Mouse (Mus musculus): ENCODE results near the gene Ldhal6b. TPM values are rescaled to one million over a fixed set of nuclear protein-coding genes. Genes with fewer than 3 reads are reported as not detected.

Gene Ldhal6b
- polyA plus RNA-seq, 1 experiment, result 0.75 TPM

DNA sequence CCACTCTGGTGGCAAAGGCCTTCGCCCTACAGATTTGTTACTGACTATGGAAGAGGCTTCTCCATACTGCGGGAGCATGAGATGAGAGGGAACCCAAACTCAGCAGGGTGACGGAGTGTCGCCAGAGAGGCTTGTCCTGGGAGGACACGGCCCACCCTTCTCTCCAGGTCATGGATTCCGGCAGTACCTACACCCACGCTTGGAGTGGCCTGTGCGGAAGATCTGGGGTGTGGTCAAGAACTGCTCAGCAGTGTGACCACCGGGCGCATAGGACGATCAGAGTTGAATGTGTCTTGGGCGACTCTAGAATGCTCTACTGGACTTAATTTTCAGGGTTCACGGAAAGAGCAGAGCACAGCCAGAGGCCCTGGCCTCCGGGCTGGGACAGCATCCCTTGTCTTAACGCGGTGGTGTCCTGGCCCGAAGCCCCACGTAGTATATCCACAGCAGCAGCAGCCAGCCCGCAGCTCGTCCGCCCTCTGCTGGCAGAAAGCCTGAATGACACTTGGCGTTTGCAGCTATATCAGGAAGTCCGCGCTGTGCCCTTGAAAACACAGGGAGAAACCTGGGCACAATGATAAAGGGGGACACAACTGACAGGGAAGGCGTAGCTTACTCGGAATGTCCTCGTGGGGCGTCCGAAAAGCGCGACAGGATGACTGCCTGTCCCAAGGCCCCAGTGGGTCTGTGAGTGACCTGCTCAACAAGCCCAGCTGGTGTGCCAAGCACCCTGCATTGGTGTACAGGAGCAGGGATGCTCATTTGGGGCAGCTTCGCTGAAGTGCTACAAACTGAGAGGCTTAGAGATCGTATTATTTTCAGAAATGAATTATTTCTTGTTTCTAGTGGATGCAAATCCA, 21.2 kb downstream of the Ldhal6b start:
- peak; percentile 86 to 91 for DNase-seq
- Histone ChIP-seq H3K4me1 (ENCODE audit: control insufficient read depth, insufficient read depth, low read length) (peaks cover 6% of the 10 kb centered on the region), H3K27me3 (ENCODE audit: control insufficient read depth, insufficient read depth, low read length) (no peaks in the 10 kb centered on the region), H3K27ac (ENCODE audit: insufficient read depth, low read length) (no peak overlapping the region), H3K4me3 (replicated peaks; ENCODE audit: insufficient read depth, low read depth, low read length) (no peak overlapping the region)
- 18% methylated on average over 33 of the region's 33 CpGs for WGBS
- TF ChIP-seq POLR2A (IDR thresholded peaks at IDR 0.05; ENCODE audit: borderline replicate concordance, insufficient read depth, low read length) (no peak), CTCF (IDR thresholded peaks at IDR 0.05; ENCODE audit: borderline replicate concordance, insufficient read depth, low read depth, low read length) (peak; percentile 98)

DNA sequence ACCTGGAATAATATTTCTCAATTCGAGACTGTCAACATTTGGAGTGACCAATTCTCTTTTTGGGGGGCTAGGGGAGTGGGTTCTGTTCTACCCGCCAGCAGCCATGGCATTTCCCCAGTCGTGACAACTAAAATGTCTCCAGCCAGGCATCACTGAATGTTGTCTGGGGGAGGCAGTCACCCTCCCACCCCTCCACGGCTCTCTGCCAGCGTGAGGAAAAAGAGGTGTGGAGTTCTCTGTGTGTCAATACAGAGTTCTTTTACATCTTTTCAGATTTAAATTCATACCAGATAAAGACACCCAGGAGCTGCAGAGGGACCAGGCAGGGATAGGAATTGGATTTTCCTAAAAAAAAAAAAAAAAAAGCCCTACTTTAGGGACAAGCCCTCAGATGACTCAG, 22.4 kb downstream of the Ldhal6b start:
- TF ChIP-seq POLR2A (IDR thresholded peaks at IDR 0.05; ENCODE audit: borderline replicate concordance, insufficient read depth, low read length) (no peak), CTCF (IDR thresholded peaks at IDR 0.05; ENCODE audit: borderline replicate concordance, insufficient read depth, low read depth, low read length) (no peak)
- no peak overlapping the region for H3K27ac ChIP-seq (ENCODE audit: insufficient read depth, low read length)
- H3K27me3 ChIP-seq (ENCODE audit: control insufficient read depth, insufficient read depth, low read length), result no peaks in the 10 kb centered on the region
- WGBS, result 90% methylated on average over 5 of the region's 5 CpGs
- peaks cover 6% of the 10 kb centered on the region for H3K4me1 ChIP-seq (ENCODE audit: control insufficient read depth, insufficient read depth, low read length)
- no peak for DNase-seq
- no peak overlapping the region for H3K4me3 ChIP-seq (replicated peaks; ENCODE audit: insufficient read depth, low read depth, low read length)

DNA sequence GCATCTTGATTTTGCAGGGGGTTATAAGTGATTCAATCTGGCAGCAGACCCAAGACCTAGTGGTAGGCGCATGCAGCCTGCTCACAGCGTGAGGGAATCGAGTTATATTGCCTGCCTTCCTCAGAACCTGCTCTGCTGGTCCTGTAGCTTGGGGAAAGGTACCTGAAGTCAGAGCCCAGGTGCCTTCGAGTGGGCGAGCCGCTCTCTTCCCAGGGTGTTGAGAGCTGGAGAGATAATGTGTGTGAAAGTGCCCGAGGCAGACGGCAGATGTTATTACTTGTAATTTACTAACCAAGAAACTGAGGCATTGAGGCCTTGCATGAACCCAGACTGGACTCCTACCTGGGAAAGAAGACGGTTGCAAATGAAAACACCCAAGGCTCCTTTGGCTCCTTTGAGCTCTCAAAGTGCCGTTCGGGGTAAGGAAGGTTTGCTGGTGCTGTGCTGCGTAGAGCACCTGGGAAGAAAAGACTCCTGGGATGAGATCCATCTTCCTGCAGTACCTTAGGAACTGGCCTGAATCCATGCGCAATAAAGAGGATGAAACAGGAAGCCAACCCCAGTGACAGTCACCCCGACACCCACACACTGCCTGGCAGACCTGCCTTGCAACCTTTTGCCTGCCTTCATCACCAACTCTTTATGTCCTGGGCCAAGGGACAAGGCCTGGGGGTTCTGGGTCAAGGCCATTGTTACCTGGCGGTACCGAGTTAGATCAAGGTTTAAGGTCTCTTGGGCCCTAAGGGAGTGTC, 22.9 kb downstream of the Ldhal6b start:
- no peaks in the 10 kb centered on the region for H3K27me3 ChIP-seq (ENCODE audit: control insufficient read depth, insufficient read depth, low read length)
- 94% methylated on average over 16 of the region's 16 CpGs for WGBS

DNA sequence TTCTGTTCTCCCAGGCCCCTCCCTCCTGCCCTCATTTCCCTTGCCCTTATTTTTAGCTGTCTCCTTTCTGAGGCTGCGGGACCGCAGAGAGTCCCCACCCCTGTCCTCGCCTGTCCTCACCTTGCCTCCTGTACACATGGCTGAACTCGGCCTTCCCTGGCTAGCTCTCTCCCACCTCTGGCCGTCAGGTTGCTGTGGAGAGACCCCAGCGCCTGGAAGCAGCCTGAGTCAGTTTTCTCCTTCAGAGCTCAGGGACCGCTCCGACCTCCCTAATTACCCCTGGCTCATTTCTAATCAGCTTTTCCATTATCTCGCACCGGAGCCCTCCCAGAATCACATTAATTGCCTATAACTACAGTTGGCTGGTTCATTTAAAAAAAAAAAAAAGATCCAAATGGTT, 27.9 kb downstream of the Ldhal6b start:
- Histone ChIP-seq H3K27me3 (ENCODE audit: control insufficient read depth, insufficient read depth, low read length) (no peaks in the 10 kb centered on the region), H3K4me3 (replicated peaks; ENCODE audit: insufficient read depth, low read depth, low read length) (no peak overlapping the region), H3K4me1 (ENCODE audit: control insufficient read depth, insufficient read depth, low read length) (peaks cover 14% of the 10 kb centered on the region), H3K27ac (ENCODE audit: insufficient read depth, low read length) (no peak overlapping the region)
- DNase-seq, result no peak
- TF ChIP-seq POLR2A (IDR thresholded peaks at IDR 0.05; ENCODE audit: borderline replicate concordance, insufficient read depth, low read length), result no peak
- TF ChIP-seq CTCF (IDR thresholded peaks at IDR 0.05; ENCODE audit: borderline replicate concordance, insufficient read depth, low read depth, low read length), result no peak
- 87% methylated on average over 10 of the region's 10 CpGs for WGBS

More for the DNA sequence above, 22.9 kb downstream of the Ldhal6b start:
- TF ChIP-seq CTCF (IDR thresholded peaks at IDR 0.05; ENCODE audit: borderline replicate concordance, insufficient read depth, low read depth, low read length) (no peak), POLR2A (IDR thresholded peaks at IDR 0.05; ENCODE audit: borderline replicate concordance, insufficient read depth, low read length) (no peak)
- Histone ChIP-seq H3K4me3 (replicated peaks; ENCODE audit: insufficient read depth, low read depth, low read length) (no peak overlapping the region), H3K4me1 (ENCODE audit: control insufficient read depth, insufficient read depth, low read length) (peaks cover 6% of the 10 kb centered on the region), H3K27ac (ENCODE audit: insufficient read depth, low read length) (no peak overlapping the region)
- no peak for DNase-seq

DNA sequence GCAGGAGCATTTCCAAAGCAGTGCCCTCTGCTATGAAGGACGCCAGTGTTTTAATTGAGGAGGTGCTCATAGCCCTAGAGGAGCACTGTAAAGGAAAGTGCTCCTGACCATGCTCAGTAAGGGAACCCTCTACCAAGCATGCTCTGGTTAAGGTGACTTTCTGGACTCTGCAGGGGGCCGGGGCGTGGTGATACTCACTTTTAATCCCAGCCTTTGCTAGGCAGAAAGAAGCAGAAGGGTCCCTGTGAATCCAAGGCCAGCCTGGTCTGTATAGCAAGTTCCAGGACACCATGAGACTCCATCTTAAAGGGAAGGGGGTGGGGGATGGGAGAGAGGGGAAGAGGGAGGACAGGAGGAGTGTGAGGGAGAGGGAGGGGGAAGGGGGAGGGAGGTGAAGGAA, 30.2 kb downstream of the Ldhal6b start:
- Histone ChIP-seq H3K27me3 (ENCODE audit: control insufficient read depth, insufficient read depth, low read length) (no peaks in the 10 kb centered on the region), H3K4me1 (ENCODE audit: control insufficient read depth, insufficient read depth, low read length) (peaks cover 14% of the 10 kb centered on the region), H3K27ac (ENCODE audit: insufficient read depth, low read length) (no peak overlapping the region), H3K4me3 (replicated peaks; ENCODE audit: insufficient read depth, low read depth, low read length) (no peak overlapping the region)
- 90% methylated on average over 3 of the region's 3 CpGs for WGBS
- no peak for DNase-seq
- no peak for TF ChIP-seq CTCF (IDR thresholded peaks at IDR 0.05; ENCODE audit: borderline replicate concordance, insufficient read depth, low read depth, low read length)
- no peak for TF ChIP-seq POLR2A (IDR thresholded peaks at IDR 0.05; ENCODE audit: borderline replicate concordance, insufficient read depth, low read length)

DNA sequence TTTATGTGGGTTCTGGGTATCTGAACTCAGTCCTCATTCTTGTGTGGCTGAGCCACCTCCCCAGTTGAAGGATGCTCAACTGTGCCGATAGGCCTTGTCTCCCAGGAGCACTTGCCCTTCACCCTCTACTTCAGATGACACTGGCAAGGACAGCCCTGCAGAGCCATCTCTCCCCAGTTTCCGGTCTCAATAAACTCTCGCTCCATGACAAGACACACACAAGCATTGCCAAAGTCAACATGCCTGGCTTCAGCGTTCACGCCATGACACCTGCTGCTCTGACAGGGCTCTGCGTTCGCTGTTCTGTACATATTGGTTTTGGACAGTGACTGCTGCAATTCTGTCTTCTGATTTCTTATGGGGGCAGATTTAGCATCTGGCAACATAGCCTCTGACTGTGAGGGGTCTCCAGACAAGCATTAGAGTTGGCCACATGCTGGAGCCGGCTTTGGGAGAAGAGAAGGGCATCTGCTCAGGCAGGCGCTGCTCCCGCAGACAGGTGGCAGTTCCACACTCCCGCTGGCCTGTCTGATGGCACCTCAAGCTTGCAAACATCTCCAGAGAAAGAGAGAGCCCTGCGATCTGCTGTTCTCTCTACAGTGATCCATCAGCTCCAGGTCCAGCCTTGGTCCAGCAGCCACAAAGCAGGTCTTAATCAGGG, 31.6 kb downstream of the Ldhal6b start:
- peaks cover 14% of the 10 kb centered on the region for H3K4me1 ChIP-seq (ENCODE audit: control insufficient read depth, insufficient read depth, low read length)
- no peak overlapping the region for H3K4me3 ChIP-seq (replicated peaks; ENCODE audit: insufficient read depth, low read depth, low read length)
- 18% methylated on average over 12 of the region's 12 CpGs for WGBS
- no peak for TF ChIP-seq CTCF (IDR thresholded peaks at IDR 0.05; ENCODE audit: borderline replicate concordance, insufficient read depth, low read depth, low read length)
- TF ChIP-seq POLR2A (IDR thresholded peaks at IDR 0.05; ENCODE audit: borderline replicate concordance, insufficient read depth, low read length), result no peak
- DNase-seq, result peak; percentile 81 to 83
- H3K27ac ChIP-seq (ENCODE audit: insufficient read depth, low read length), result no peak overlapping the region
- no peaks in the 10 kb centered on the region for H3K27me3 ChIP-seq (ENCODE audit: control insufficient read depth, insufficient read depth, low read length)

DNA sequence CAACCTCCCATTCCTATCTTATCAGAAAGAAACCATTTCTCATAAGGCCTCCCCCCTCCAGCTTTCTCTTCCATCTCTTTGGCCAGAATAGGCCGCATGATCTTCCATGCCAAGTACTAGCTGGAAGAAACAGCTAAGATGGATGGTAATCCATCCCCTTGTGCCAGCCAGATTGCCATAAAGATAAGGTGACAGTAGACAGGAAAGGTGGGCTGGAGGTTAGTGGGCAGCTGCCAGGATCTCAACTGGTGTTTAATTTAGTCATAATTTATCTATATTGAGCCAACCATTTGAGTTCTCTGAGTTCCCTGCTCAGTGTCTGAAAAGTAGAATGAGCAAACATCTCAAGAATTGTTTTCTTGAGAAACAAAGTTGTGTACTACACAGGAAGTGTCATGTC, 32.9 kb downstream of the Ldhal6b start:
- TF ChIP-seq CTCF (IDR thresholded peaks at IDR 0.05; ENCODE audit: borderline replicate concordance, insufficient read depth, low read depth, low read length) (no peak), POLR2A (IDR thresholded peaks at IDR 0.05; ENCODE audit: borderline replicate concordance, insufficient read depth, low read length) (no peak)
- Histone ChIP-seq H3K27me3 (ENCODE audit: control insufficient read depth, insufficient read depth, low read length) (no peaks in the 10 kb centered on the region), H3K4me3 (replicated peaks; ENCODE audit: insufficient read depth, low read depth, low read length) (no peak overlapping the region), H3K4me1 (ENCODE audit: control insufficient read depth, insufficient read depth, low read length) (peaks cover 14% of the 10 kb centered on the region), H3K27ac (ENCODE audit: insufficient read depth, low read length) (no peak overlapping the region)
- DNase-seq, result no peak
- WGBS, result 96% methylated on average over 1 of the region's 1 CpGs
